Mouse (Mus musculus): ENCODE data around the gene Pnpla8. TPM values are rescaled to one million over a fixed set of nuclear protein-coding genes. Genes with fewer than 3 reads are reported as not detected.
A peak's percentile ranks its signal among the peaks of the same experiment; 100 is the strongest.

Pnpla8 gene
- polyA plus RNA-seq, 1 experiment from 2014 or later: 47.0 TPM

- H3K9me3 ChIP-seq: no peaks in the 10 kb centered on the region
- WGBS: 1% methylated on average over 9 of the region's 9 CpGs
- DNase-seq (ENCODE audit: low spot score): peak; percentile 19
- peak overlapping the region; percentile 81 for H3K27ac ChIP-seq (replicated peaks)
- H3K4me3 ChIP-seq: peak overlapping the region; percentile 76
- H3K27me3 ChIP-seq (replicated peaks; ENCODE audit: low read depth, poor library complexity, severe bottlenecking): peaks cover 54% of the 10 kb centered on the region
- no peaks in the 10 kb centered on the region for H3K36me3 ChIP-seq (replicated peaks)
- peaks cover 20% of the 10 kb centered on the region for H3K4me1 ChIP-seq
These were observed 109.1 kb downstream of the Pnpla8 start for GRCm38 (mm10) chr12:44330216-44330719.

DNA sequence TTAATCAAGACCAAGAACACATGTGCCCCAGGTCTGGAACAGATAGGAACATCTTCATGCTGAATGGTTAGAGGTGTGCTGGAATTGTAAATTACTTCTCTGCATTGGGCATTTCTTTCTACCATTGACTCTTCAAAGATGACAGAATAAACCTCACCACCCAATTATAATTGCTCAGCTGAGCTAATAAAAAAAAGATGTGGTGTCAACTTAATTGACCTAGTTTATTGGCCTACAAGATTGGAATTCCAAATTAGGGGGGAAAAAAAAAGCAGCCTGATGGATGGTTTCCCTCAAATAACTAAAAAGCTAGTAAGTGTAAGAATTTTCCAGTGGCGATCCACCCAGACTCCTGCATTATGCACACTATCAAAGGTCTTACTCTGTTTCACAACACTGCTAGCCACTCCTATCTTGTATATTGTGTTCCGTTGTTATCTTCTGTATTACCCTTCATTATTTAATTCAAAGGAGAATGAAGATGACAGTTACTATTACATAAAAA is 116.0 kb downstream of the Pnpla8 start:
- Histone ChIP-seq H3K27ac (replicated peaks) (no peak overlapping the region), H3K4me3 (no peak overlapping the region), H3K9me3 (no peaks in the 10 kb centered on the region), H3K27me3 (replicated peaks; ENCODE audit: low read depth, poor library complexity, severe bottlenecking) (peaks cover 4% of the 10 kb centered on the region; the same call in 1 of the 2 replicates), H3K36me3 (replicated peaks) (no peaks in the 10 kb centered on the region), H3K4me1 (peaks cover 15% of the 10 kb centered on the region)
- no peak for DNase-seq (ENCODE audit: low spot score)
- 82% methylated on average over 2 of the region's 2 CpGs for whole genome bisulfite sequencing

DNA sequence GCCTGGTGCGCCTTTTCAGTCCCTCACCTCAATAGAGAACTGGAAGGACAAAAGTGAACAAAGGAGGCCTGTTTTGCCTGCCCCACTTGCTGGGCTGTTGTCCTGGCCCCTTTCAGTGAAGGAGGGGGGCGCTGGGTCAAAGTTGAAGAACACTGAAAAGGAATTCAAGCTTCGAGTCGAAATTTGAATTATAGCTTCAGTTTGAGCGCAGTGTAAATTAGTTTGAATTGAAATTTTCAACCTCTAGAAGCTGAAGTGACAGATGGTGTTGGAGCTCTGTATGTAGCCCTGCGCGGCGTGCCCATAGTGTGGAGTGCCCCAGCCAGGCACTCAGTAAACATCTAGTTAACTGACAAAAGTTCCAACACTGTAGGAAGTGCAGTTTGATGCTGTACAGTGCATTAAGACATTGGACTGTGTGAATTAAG is 117.0 kb downstream of the Pnpla8 start:
- Histone ChIP-seq H3K9me3 (no peaks in the 10 kb centered on the region), H3K4me1 (peaks cover 15% of the 10 kb centered on the region), H3K4me3 (no peak overlapping the region), H3K36me3 (replicated peaks) (no peaks in the 10 kb centered on the region), H3K27me3 (replicated peaks; ENCODE audit: low read depth, poor library complexity, severe bottlenecking) (no peaks in the 10 kb centered on the region), H3K27ac (replicated peaks) (peak overlapping the region; percentile 40)
- 21% methylated on average over 8 of the region's 8 CpGs for WGBS
- peak; percentile 56 for DNase-seq (ENCODE audit: low spot score)

DNA sequence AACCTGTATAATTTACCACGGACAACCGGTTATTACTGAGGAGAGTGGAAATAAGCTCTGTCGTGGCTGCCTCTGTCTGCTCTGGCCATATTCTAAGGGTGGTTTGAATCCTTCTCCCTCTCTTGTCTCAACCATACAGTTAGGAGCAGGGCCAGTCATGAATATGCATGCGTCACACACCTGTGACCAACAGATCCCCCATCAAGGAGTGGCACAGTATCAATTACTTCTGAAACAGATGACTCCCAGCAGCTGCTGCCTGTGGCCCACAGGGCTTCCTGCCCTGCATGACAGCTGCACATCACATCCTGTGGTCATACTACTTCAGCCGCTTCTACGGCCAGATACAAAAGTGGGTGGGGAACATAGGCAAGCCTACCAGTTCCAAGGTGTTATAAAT is 122.9 kb downstream of the Pnpla8 start:
- Histone ChIP-seq H3K9me3 (no peaks in the 10 kb centered on the region), H3K4me1 (peaks cover 10% of the 10 kb centered on the region; the same call in 1 of the 2 replicates), H3K4me3 (no peak overlapping the region), H3K36me3 (replicated peaks) (no peaks in the 10 kb centered on the region), H3K27me3 (replicated peaks; ENCODE audit: low read depth, poor library complexity, severe bottlenecking) (no peaks in the 10 kb centered on the region), H3K27ac (replicated peaks) (no peak overlapping the region)
- DNase-seq (ENCODE audit: low spot score): no peak
- whole genome bisulfite sequencing: 68% methylated on average over 6 of the region's 6 CpGs

- WGBS: 45% methylated on average over 5 of the region's 5 CpGs
- no peaks in the 10 kb centered on the region for H3K36me3 ChIP-seq (replicated peaks)
- no peak for DNase-seq (ENCODE audit: low spot score)
- no peak overlapping the region for H3K4me3 ChIP-seq
- no peaks in the 10 kb centered on the region for H3K27me3 ChIP-seq (replicated peaks; ENCODE audit: low read depth, poor library complexity, severe bottlenecking)
- peaks cover 10% of the 10 kb centered on the region; the same call in 1 of the 2 replicates for H3K4me1 ChIP-seq
- H3K27ac ChIP-seq (replicated peaks): no peak overlapping the region
- H3K9me3 ChIP-seq: no peaks in the 10 kb centered on the region
These were observed 124.1 kb downstream of the Pnpla8 start for GRCm38 (mm10) chr12:44345251-44345650.

DNA sequence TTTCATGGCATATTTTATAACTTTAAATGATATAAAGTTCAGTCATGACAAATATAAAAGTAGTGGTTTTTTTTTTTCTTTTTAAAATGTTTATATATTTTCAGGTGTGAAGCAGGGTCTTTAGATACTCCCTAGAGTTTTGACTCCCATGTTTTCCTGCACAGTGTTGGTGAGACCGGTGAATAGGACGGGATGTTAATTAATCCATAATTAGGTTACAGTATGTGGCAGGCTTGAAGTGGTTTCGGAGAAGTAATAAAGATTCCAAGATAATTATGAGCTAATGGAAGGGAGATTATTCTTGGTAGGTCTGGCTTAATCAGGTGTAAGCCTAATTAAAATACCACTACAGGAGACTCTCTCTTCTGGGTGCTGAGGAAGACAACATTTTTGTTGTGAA is 125.0 kb downstream of the Pnpla8 start:
- DNase-seq (ENCODE audit: low spot score): no peak
- H3K4me1 ChIP-seq: peaks cover 10% of the 10 kb centered on the region; the same call in 1 of the 2 replicates
- no peaks in the 10 kb centered on the region for H3K9me3 ChIP-seq
- no peak overlapping the region for H3K27ac ChIP-seq (replicated peaks)
- WGBS: 76% methylated on average over 3 of the region's 3 CpGs
- no peaks in the 10 kb centered on the region for H3K27me3 ChIP-seq (replicated peaks; ENCODE audit: low read depth, poor library complexity, severe bottlenecking)
- no peak overlapping the region for H3K4me3 ChIP-seq
- no peaks in the 10 kb centered on the region for H3K36me3 ChIP-seq (replicated peaks)

DNA sequence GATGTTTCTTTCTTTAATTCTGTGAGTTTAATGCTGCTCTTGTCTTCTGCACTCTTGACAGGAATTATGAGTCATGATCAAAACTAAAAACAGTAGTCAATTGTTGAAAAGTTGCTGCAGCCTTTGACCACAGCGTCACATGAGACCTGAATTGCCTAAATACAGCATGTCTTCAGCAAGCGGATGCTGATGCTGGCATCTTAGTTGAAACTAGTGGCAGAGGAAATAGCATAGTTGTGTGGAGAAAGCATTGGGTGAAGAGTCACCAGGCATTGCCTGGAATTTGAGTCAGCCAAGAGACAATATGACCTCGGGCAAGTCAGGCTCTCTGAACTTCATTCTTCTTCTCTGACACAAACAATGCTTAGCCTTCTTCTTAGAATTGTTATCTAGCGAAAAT is 133.9 kb downstream of the Pnpla8 start:
- 81% methylated on average over 4 of the region's 4 CpGs for WGBS
- Histone ChIP-seq H3K36me3 (replicated peaks) (no peaks in the 10 kb centered on the region), H3K9me3 (no peaks in the 10 kb centered on the region), H3K4me1 (no peaks in the 10 kb centered on the region), H3K4me3 (no peak overlapping the region), H3K27me3 (replicated peaks; ENCODE audit: low read depth, poor library complexity, severe bottlenecking) (no peaks in the 10 kb centered on the region), H3K27ac (replicated peaks) (no peak overlapping the region)
- DNase-seq (ENCODE audit: low spot score): no peak

DNA sequence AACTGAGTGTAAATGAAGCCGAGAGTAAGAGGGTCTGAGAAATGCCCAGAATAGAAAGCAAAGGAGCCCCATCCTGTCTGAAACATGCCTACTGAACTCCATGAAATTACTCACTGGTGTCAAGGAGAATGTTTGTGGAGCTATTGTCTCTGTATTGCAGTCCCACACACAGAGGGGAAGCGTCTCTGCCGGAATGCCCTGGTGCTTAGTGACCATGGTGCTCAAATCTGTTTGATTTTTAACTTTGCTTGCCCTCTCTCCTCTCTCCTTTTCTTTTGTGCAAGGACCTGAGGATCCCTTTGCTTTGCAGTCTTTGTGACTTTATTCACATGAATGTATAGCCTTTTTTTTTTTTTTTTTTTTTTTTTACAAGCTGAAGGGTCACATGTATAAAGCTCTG is 136.3 kb downstream of the Pnpla8 start:
- no peak overlapping the region for H3K4me3 ChIP-seq
- DNase-seq (ENCODE audit: low spot score): no peak
- H3K27me3 ChIP-seq (replicated peaks; ENCODE audit: low read depth, poor library complexity, severe bottlenecking): no peaks in the 10 kb centered on the region
- H3K4me1 ChIP-seq: no peaks in the 10 kb centered on the region
- H3K36me3 ChIP-seq (replicated peaks): no peaks in the 10 kb centered on the region
- no peaks in the 10 kb centered on the region for H3K9me3 ChIP-seq
- 40% methylated on average over 3 of the region's 3 CpGs for WGBS
- no peak overlapping the region for H3K27ac ChIP-seq (replicated peaks)

GRCm38 (mm10) chr12:44357881-44358280 is 136.7 kb downstream of the Pnpla8 start:
- Histone ChIP-seq H3K4me1 (no peaks in the 10 kb centered on the region), H3K27me3 (replicated peaks; ENCODE audit: low read depth, poor library complexity, severe bottlenecking) (no peaks in the 10 kb centered on the region), H3K4me3 (no peak overlapping the region), H3K27ac (replicated peaks) (no peak overlapping the region), H3K36me3 (replicated peaks) (no peaks in the 10 kb centered on the region), H3K9me3 (no peaks in the 10 kb centered on the region)
- no peak for DNase-seq (ENCODE audit: low spot score)
- WGBS: 72% methylated on average over 1 of the region's 1 CpGs

- 75% methylated on average over 3 of the region's 3 CpGs for WGBS
These were observed 150.0 kb downstream of the Pnpla8 start for GRCm38 (mm10) chr12:44371076-44371710.

More at GRCm38 (mm10) chr12:44371076-44371710, 150.0 kb downstream of the Pnpla8 start:
- Histone ChIP-seq H3K36me3 (replicated peaks) (no peaks in the 10 kb centered on the region), H3K9me3 (no peaks in the 10 kb centered on the region), H3K27ac (replicated peaks) (no peak overlapping the region), H3K4me3 (no peak overlapping the region), H3K27me3 (replicated peaks; ENCODE audit: low read depth, poor library complexity, severe bottlenecking) (no peaks in the 10 kb centered on the region), H3K4me1 (0 out of 2 replicates have a peak, but pooled peaks cover 8% of the 10 kb centered on the region)
- DNase-seq (ENCODE audit: low spot score): no peak

Small RNAs within 50 kb of the gene (microRNA-seq; reads per million reads assigned to microRNA genes)
- not detected for gene Mir5627

Other genes starting within 250 kb of the Pnpla8 start
- 16.0 and 16.8 TPM in 2 replicates for gene Dnajb9, start 11.0 kb upstream of the Pnpla8 start, polyA plus RNA-seq (2016; fragmentation: Nextera tagmentation; extraction: Ambion mirVana)
- gene Nrcam, start 107.5 kb downstream of the Pnpla8 start, polyA plus RNA-seq (2016; fragmentation: Nextera tagmentation; extraction: Ambion mirVana): 14.5 and 15.2 TPM in 2 replicates